Mouse (Mus musculus) hindbrain, postnatal 0 days (tissue): ENCODE results near the gene Stip1. TPM values are rescaled to one million over a fixed set of nuclear protein-coding genes. Genes with fewer than 3 reads are reported as not detected.
"Not testable (repeated sequence)": the region's sequence is repeated elsewhere in the genome, so short reads cannot be mapped to it uniquely, and the experiment has no call there.

ENCODE experiments used
- ATAC-seq: fragments of 200-750 bp; cut with Nextera tagmentation; 2 replicates; pipeline ENCODE4 v1.8.0; 2017; ENCODE audit warnings: mild to moderate bottlenecking, moderate TSS enrichment, moderate library complexity
- DNase-seq: peaks from one replicate; pipeline ENCODE4 v3.0.0-alpha.2; 2015; ENCODE audit warnings: low spot score
- H3K27ac ChIP-seq: fragments of 300-500 bp; sonication (generic); 2 replicates; pipeline ENCODE4 v1.5.1; 2014; ENCODE audit warnings: mild to moderate bottlenecking
- H3K27me3 ChIP-seq: fragments of 300-500 bp; sonication (generic); 2 replicates; pipeline ENCODE4 v1.6.1; 2014; ENCODE audit warnings: low read length, mixed read lengths; ENCODE audit not compliant: insufficient read depth
- H3K36me3 ChIP-seq: fragments of 300-500 bp; sonication (generic); 2 replicates; pipeline ENCODE4 v1.6.1; 2014; ENCODE audit warnings: low read length, mixed read lengths; ENCODE audit not compliant: insufficient read depth
- H3K4me1 ChIP-seq: fragments of 300-500 bp; sonication (generic); 2 replicates; pipeline ENCODE4 v1.6.1; 2014; ENCODE audit warnings: antibody characterized with exemption, low read length, mixed read lengths; ENCODE audit not compliant: insufficient read depth
- H3K4me2 ChIP-seq: fragments of 300-500 bp; sonication (generic); 2 replicates; pipeline ENCODE4 v1.6.1; 2014; ENCODE audit warnings: low read depth, mild to moderate bottlenecking, low read length, moderate library complexity, mixed read lengths
- H3K4me3 ChIP-seq: fragments of 300-500 bp; sonication (generic); 2 replicates; pipeline ENCODE4 v1.5.1; 2014; ENCODE audit warnings: low read length
- H3K9ac ChIP-seq: fragments of 300-500 bp; sonication (generic); replicated peaks from 2 replicates; pipeline ENCODE4 v1.6.1; 2014; ENCODE audit warnings: mild to moderate bottlenecking, low read length, moderate library complexity, mixed read lengths
- H3K9me3 ChIP-seq: fragments of 300-500 bp; sonication (generic); 2 replicates; pipeline ENCODE4 v1.6.1; 2016; ENCODE audit warnings: low read length, mixed read lengths
- CTCF ChIP-seq: IDR thresholded peaks from 2 replicates; pipeline ENCODE4 v1.5.1; 2016; ENCODE audit warnings: antibody characterized with exemption, control low read depth, low read depth
- WGBS: fragments of 180-500 bp; shearing (Covaris S2); extraction: QIAGEN DNeasy Blood & Tissue Kit; methylation state at CpG from one replicate; pipeline ENCODE4 v1.1.7; 2014; 5-methylcytosine and 5-hydroxymethylcytosine counted together
- polyA plus RNA-seq: library from polyadenylated mRNA; unstranded; fragments of >200 nt; fragmentation: Nextera tagmentation; extraction: Ambion mirVana; gene quantifications from 2 replicates; pipeline ENCODE4 v1.2.1, GENCODE M21; 2015
- total RNA-seq: library from RNA; depleted of rRNA; stranded (reverse); fragments of >200 nt; gene quantifications from 2 replicates; pipeline ENCODE4 v1.2.3, GENCODE M21; 2014

Gene Stip1
- total and polyA plus RNA-seq, 2 experiments from 2014 or later, result 89.0 to 151 TPM

DNA sequence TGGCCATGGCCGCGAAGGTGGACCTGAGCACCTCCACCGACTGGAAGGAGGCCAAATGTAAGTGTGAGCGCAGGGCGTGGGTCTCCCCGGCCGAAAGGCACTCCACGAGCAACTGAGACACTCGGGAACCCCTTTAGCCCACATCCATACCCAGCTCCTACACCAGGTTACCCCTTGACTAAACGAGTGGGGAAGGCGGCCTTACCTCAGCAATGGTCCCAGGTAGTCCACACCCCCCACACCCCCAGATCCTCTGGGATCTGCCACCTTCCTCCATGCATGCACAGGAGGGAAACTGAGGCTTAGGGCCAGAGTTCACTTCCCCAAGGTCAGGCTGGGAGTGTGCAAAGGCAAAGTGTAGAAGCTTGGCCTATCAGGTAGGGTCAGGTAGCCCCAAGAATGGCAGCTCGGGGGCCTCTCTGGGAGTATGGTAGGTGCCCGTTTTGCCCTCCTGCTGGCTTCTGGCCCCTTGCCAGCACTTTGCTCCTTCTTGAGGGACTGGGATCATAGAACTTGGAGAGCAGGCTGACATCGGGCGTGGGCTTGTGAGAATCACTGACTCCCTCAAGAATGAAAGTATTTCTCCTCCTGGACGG lies 17.5 kb upstream of the Stip1 start:
- Histone ChIP-seq H3K4me1 (peaks cover 5% of the 10 kb centered on the region; the same call in 1 of the 2 replicates), H3K27me3 (no peaks in the 10 kb centered on the region), H3K9me3 (no peaks in the 10 kb centered on the region), H3K9ac (peak overlapping the region; percentile 49), H3K36me3 (no peaks in the 10 kb centered on the region), H3K4me2 (peak overlapping the region; percentile 100), H3K27ac (no peak overlapping the region), H3K4me3 (peak overlapping the region; percentile 66)
- TF ChIP-seq CTCF, result no peak
- DNase-seq, result no peak
- 5% methylated on average over 16 of the region's 16 CpGs for WGBS
- peak; percentile 27; the same call in 1 of the 2 replicates for ATAC-seq

- Histone ChIP-seq H3K27ac (no peak within 1 kb of the TSS), H3K4me1 (peaks cover 5% of the 10 kb centered on the region; the same call in 1 of the 2 replicates), H3K27me3 (no peaks in the 10 kb centered on the region), H3K9me3 (no peaks in the 10 kb centered on the region), H3K36me3 (no peaks in the 10 kb centered on the region), H3K9ac (peak within 1 kb of the TSS; percentile 49), H3K4me3 (peak within 1 kb of the TSS; percentile 66), H3K4me2 (peak within 1 kb of the TSS; percentile 100)
- TF ChIP-seq CTCF, result peak; percentile 24; the same call in 1 of the 2 replicates
- WGBS, result 1% methylated on average over 72 of the region's 72 CpGs
- DNase-seq, result peak; percentile 80
- ATAC-seq, result peak; percentile 79
Measured at GRCm38 (mm10) chr19:7056248-7057087, 16.7 kb upstream of the Stip1 start, which contains the start of gene Macrod1. Gene Macrod1 (plus strand): TSS chr19:7056810.

- H3K4me2 ChIP-seq, result no peak overlapping the region
- H3K4me3 ChIP-seq, result no peak overlapping the region
- no peaks in the 10 kb centered on the region for H3K36me3 ChIP-seq
- H3K27ac ChIP-seq, result no peak overlapping the region
- H3K27me3 ChIP-seq, result no peaks in the 10 kb centered on the region
- peaks cover 5% of the 10 kb centered on the region; the same call in 1 of the 2 replicates for H3K4me1 ChIP-seq
- H3K9ac ChIP-seq, result no peak overlapping the region
- no peak for TF ChIP-seq CTCF
- 56% methylated on average over 3 of the region's 3 CpGs for WGBS
- H3K9me3 ChIP-seq, result no peaks in the 10 kb centered on the region
- no peak for DNase-seq
- ATAC-seq, result no peak
Measured at GRCm38 (mm10) chr19:7055173-7055572, 15.4 kb upstream of the Stip1 start.

- WGBS, result 64% methylated on average over 10 of the region's 10 CpGs
- Histone ChIP-seq H3K27ac (no peak overlapping the region), H3K27me3 (no peaks in the 10 kb centered on the region), H3K9me3 (no peaks in the 10 kb centered on the region), H3K36me3 (no peaks in the 10 kb centered on the region), H3K4me3 (no peak overlapping the region), H3K9ac (no peak overlapping the region), H3K4me2 (no peak overlapping the region), H3K4me1 (peaks cover 5% of the 10 kb centered on the region; the same call in 1 of the 2 replicates)
- TF ChIP-seq CTCF, result no peak
- ATAC-seq (no peak), DNase-seq (no peak)
Measured at GRCm38 (mm10) chr19:7054772-7055171, 15.0 kb upstream of the Stip1 start.

GRCm38 (mm10) chr19:7053382-7053781 lies 13.6 kb upstream of the Stip1 start:
- H3K36me3 ChIP-seq, H3K4me1 ChIP-seq, H3K9ac ChIP-seq, H3K4me2 ChIP-seq, DNase-seq, H3K4me3 ChIP-seq, H3K9me3 ChIP-seq, H3K27me3 ChIP-seq, H3K27ac ChIP-seq, ATAC-seq: not testable (repeated sequence)
- 65% methylated on average over 4 of the region's 4 CpGs for WGBS

- WGBS, result 31% methylated on average over 4 of the region's 4 CpGs
- no peak for ATAC-seq
- Histone ChIP-seq H3K4me2 (no peak overlapping the region), H3K4me3 (no peak overlapping the region), H3K27me3 (no peaks in the 10 kb centered on the region), H3K36me3 (no peaks in the 10 kb centered on the region), H3K9ac (no peak overlapping the region), H3K27ac (no peak overlapping the region), H3K9me3 (no peaks in the 10 kb centered on the region), H3K4me1 (no peaks in the 10 kb centered on the region)
- TF ChIP-seq CTCF, result no peak
- no peak for DNase-seq
Measured at GRCm38 (mm10) chr19:7044706-7045105, 4.9 kb upstream of the Stip1 start.

GRCm38 (mm10) chr19:7044279-7044678 lies 4.5 kb upstream of the Stip1 start:
- H3K27ac ChIP-seq, result no peak overlapping the region
- H3K4me2 ChIP-seq, result no peak overlapping the region
- H3K36me3 ChIP-seq, result no peaks in the 10 kb centered on the region
- no peak for TF ChIP-seq CTCF
- no peak for ATAC-seq
- no peaks in the 10 kb centered on the region for H3K4me1 ChIP-seq
- H3K4me3 ChIP-seq, result no peak overlapping the region
- no peaks in the 10 kb centered on the region for H3K9me3 ChIP-seq
- WGBS, result 68% methylated on average over 4 of the region's 4 CpGs
- H3K27me3 ChIP-seq, result no peaks in the 10 kb centered on the region
- DNase-seq, result no peak
- H3K9ac ChIP-seq, result no peak overlapping the region
